Mouse (Mus musculus) thymus, adult 2 months (tissue): ENCODE data around the gene Lmna.

Experiments used
- CTCF ChIP-seq: fragments of 200-500 bp; IDR thresholded peaks from 2 replicates; pipeline ENCODE4 v1.5.1; 2012; ENCODE audit warnings: mild to moderate bottlenecking, control low read depth, low read length, moderate library complexity, borderline replicate concordance; ENCODE audit not compliant: control insufficient read depth, poor library complexity, insufficient read depth; ENCODE audit errors: extremely low read depth
- POLR2A ChIP-seq: fragments of 200-500 bp; IDR thresholded peaks from 2 replicates; pipeline ENCODE4 v1.6.1; 2012; ENCODE audit warnings: mild to moderate bottlenecking, low read length, control low read depth, moderate library complexity; ENCODE audit not compliant: control insufficient read depth, poor library complexity, insufficient read depth; ENCODE audit errors: extremely low read depth

- TF ChIP-seq CTCF, result no peak
- TF ChIP-seq POLR2A, result no peak
Observed at GRCm38 (mm10) chr3:88532689-88533511, 23.1 kb upstream of the Lmna start.
